Mouse (Mus musculus) myocyte (in vitro differentiated cells): ENCODE results near the gene Ptprm. TPM values are rescaled to one million over a fixed set of nuclear protein-coding genes. Genes with fewer than 3 reads are reported as not detected.

ENCODE experiments used
- H3K27me3 ChIP-seq: one replicate; pipeline ENCODE4 v1.6.1; 2011; ENCODE audit not compliant: control insufficient read depth, insufficient read depth, insufficient read length
- H3K36me3 ChIP-seq: one replicate; pipeline ENCODE4 v1.6.1; 2011; ENCODE audit not compliant: control insufficient read depth, insufficient read depth
- H3K4me2 ChIP-seq: one replicate; pipeline ENCODE4 v1.6.1; 2011; ENCODE audit warnings: low read depth, control low read depth
- H3K4me3 ChIP-seq: one replicate; pipeline ENCODE4 v1.5.1; 2011; ENCODE audit warnings: mild to moderate bottlenecking, control low read depth, moderate library complexity
- H3K79me2 ChIP-seq: one replicate; pipeline ENCODE4 v1.6.1; 2011; ENCODE audit not compliant: control insufficient read depth, insufficient read depth
- H3ac ChIP-seq: one replicate; pipeline ENCODE4 v1.6.1; 2011; ENCODE audit not compliant: control insufficient read depth, insufficient read length
- CEBPB ChIP-seq: IDR thresholded peaks from 2 replicates; pipeline ENCODE4 v1.6.1; 2011; ENCODE audit warnings: mild to moderate bottlenecking, moderate library complexity; ENCODE audit not compliant: poor library complexity, insufficient read depth, severe bottlenecking
- E2F4 ChIP-seq: IDR thresholded peaks from one replicate; pipeline ENCODE4 v1.6.1; 2011; ENCODE audit warnings: mild to moderate bottlenecking, control low read depth, moderate library complexity; ENCODE audit not compliant: insufficient read depth
- MAX ChIP-seq: IDR thresholded peaks from one replicate; pipeline ENCODE4 v1.6.1; 2011; ENCODE audit warnings: low read depth, mild to moderate bottlenecking, control low read depth
- MYOD1 ChIP-seq, 3 experiments: IDR thresholded peaks; one replicate each; pipeline ENCODE4 v1.6.1; 2011; ENCODE audit warnings: control low read depth in 2 of 3, low read depth in 2 of 3, mild to moderate bottlenecking in 2 of 3, moderate library complexity in 1 of 3; ENCODE audit not compliant: insufficient read length in 2 of 3, control insufficient read depth in 1 of 3
- MYOG ChIP-seq, 3 experiments: IDR thresholded peaks; one replicate each; pipeline ENCODE4 v1.6.1; 2011; ENCODE audit warnings: control low read depth in 2 of 3, low read depth in 2 of 3, mild to moderate bottlenecking in 2 of 3; ENCODE audit not compliant: insufficient read length in 2 of 3, control insufficient read depth in 1 of 3, insufficient read depth in 1 of 3
- POLR2A ChIP-seq: IDR thresholded peaks from one replicate; pipeline ENCODE4 v1.6.1; 2011; ENCODE audit warnings: low read depth, mild to moderate bottlenecking, control low read depth, moderate library complexity; ENCODE audit not compliant: insufficient read length
- POLR2AphosphoS2 ChIP-seq: IDR thresholded peaks from one replicate; pipeline ENCODE4 v1.6.1; 2011; ENCODE audit warnings: low read depth, control low read depth; ENCODE audit not compliant: insufficient read length
- REST ChIP-seq: IDR thresholded peaks from one replicate; pipeline ENCODE4 v1.6.1; 2011; ENCODE audit warnings: mild to moderate bottlenecking, control low read depth, moderate library complexity; ENCODE audit not compliant: insufficient read depth, insufficient read length
- SRF ChIP-seq: IDR thresholded peaks from one replicate; pipeline ENCODE4 v1.6.1; 2011; ENCODE audit warnings: low read depth; ENCODE audit not compliant: control insufficient read depth, insufficient read length
- TCF12 ChIP-seq: IDR thresholded peaks from one replicate; pipeline ENCODE4 v1.6.1; 2011; ENCODE audit warnings: mild to moderate bottlenecking, control low read depth; ENCODE audit not compliant: poor library complexity, insufficient read depth, severe bottlenecking
- TCF3 ChIP-seq: IDR thresholded peaks from one replicate; pipeline ENCODE4 v1.6.1; 2011; ENCODE audit warnings: low read depth, control low read depth; ENCODE audit not compliant: insufficient read length
- USF1 ChIP-seq: IDR thresholded peaks from one replicate; pipeline ENCODE4 v1.6.1; 2011; ENCODE audit warnings: low read depth, mild to moderate bottlenecking, control low read depth, moderate library complexity
- polyA plus RNA-seq: library from polyadenylated mRNA; unstranded; fragments of >200 nt; fragmentation: generic; extraction: Trizol; gene quantifications from one replicate; pipeline ENCODE4 v1.2.1, GENCODE M21; 2012; ENCODE audit warnings: missing spikeins

Gene Ptprm
- polyA plus RNA-seq, 1 experiment: 6.5 TPM

- Histone ChIP-seq H3K79me2 (no peaks in the 10 kb centered on the region), H3K4me3 (no peak overlapping the region), H3K4me2 (no peak overlapping the region), H3K27me3 (no peaks in the 10 kb centered on the region), H3ac (no peak overlapping the region), H3K36me3 (no peaks in the 10 kb centered on the region)
- no peak for TF ChIP-seq SRF
- TF ChIP-seq MAX: no peak
- no peak for TF ChIP-seq MYOG (IDR thresholded peaks at IDR 0.05; ENCODE audit: control insufficient read depth in 1 of 3, insufficient read depth in 1 of 3, insufficient read length in 2 of 3, low read depth in 2 of 3)
- peak; percentile 39 for TF ChIP-seq USF1
- no peak for TF ChIP-seq TCF12
Measured at GRCm38 (mm10) chr17:67233063-67233462, 121.2 kb downstream of the Ptprm start.

- H3K36me3 ChIP-seq: no peaks in the 10 kb centered on the region
- TF ChIP-seq USF1 (no peak), CEBPB (no peak)
- H3K27me3 ChIP-seq: no peaks in the 10 kb centered on the region
- H3K4me2 ChIP-seq: no peak overlapping the region
- H3K79me2 ChIP-seq: no peaks in the 10 kb centered on the region
- H3ac ChIP-seq: no peak overlapping the region
- no peak overlapping the region for H3K4me3 ChIP-seq
Measured at GRCm38 (mm10) chr17:67226991-67227390, 127.3 kb downstream of the Ptprm start.

- Histone ChIP-seq H3K36me3 (no peaks in the 10 kb centered on the region), H3K27me3 (no peaks in the 10 kb centered on the region), H3ac (no peak overlapping the region), H3K4me3 (no peak overlapping the region), H3K79me2 (no peaks in the 10 kb centered on the region), H3K4me2 (no peak overlapping the region)
- TF ChIP-seq MYOD1 (IDR thresholded peaks at IDR 0.05; ENCODE audit: control insufficient read depth in 1 of 3, insufficient read length in 2 of 3, low read depth in 2 of 3): no peak
- TF ChIP-seq SRF: no peak
- TF ChIP-seq E2F4: no peak
- no peak for TF ChIP-seq POLR2AphosphoS2
- TF ChIP-seq TCF12: no peak
- no peak for TF ChIP-seq POLR2A
- TF ChIP-seq REST: no peak
- TF ChIP-seq CEBPB: no peak
- no peak for TF ChIP-seq USF1
- no peak for TF ChIP-seq MYOG (IDR thresholded peaks at IDR 0.05; ENCODE audit: control insufficient read depth in 1 of 3, insufficient read depth in 1 of 3, insufficient read length in 2 of 3, low read depth in 2 of 3)
- no peak for TF ChIP-seq TCF3
- TF ChIP-seq MAX: no peak
Measured at GRCm38 (mm10) chr17:67215326-67215725, 138.9 kb downstream of the Ptprm start.

GRCm38 (mm10) chr17:67213711-67214110 lies 140.5 kb downstream of the Ptprm start:
- Histone ChIP-seq H3K79me2 (no peaks in the 10 kb centered on the region), H3K4me3 (no peak overlapping the region), H3ac (no peak overlapping the region), H3K27me3 (no peaks in the 10 kb centered on the region), H3K36me3 (no peaks in the 10 kb centered on the region), H3K4me2 (no peak overlapping the region)
- TF ChIP-seq SRF (no peak), MYOD1 (IDR thresholded peaks at IDR 0.05; ENCODE audit: control insufficient read depth in 1 of 3, insufficient read length in 2 of 3, low read depth in 2 of 3) (no peak), TCF3 (no peak)

- Histone ChIP-seq H3K4me3 (no peak overlapping the region), H3K27me3 (no peaks in the 10 kb centered on the region), H3K4me2 (no peak overlapping the region), H3K79me2 (no peaks in the 10 kb centered on the region), H3K36me3 (no peaks in the 10 kb centered on the region), H3ac (no peak overlapping the region)
- TF ChIP-seq POLR2A (no peak), E2F4 (no peak), POLR2AphosphoS2 (no peak), MAX (no peak), USF1 (no peak), MYOG (IDR thresholded peaks at IDR 0.05; ENCODE audit: control insufficient read depth in 1 of 3, insufficient read depth in 1 of 3, insufficient read length in 2 of 3, low read depth in 2 of 3) (no peak), MYOD1 (IDR thresholded peaks at IDR 0.05; ENCODE audit: control insufficient read depth in 1 of 3, insufficient read length in 2 of 3, low read depth in 2 of 3) (no peak), TCF3 (no peak), REST (no peak), TCF12 (no peak), CEBPB (no peak), SRF (no peak)
Measured at GRCm38 (mm10) chr17:67209676-67210344, 144.4 kb downstream of the Ptprm start.
